Mouse (Mus musculus): ENCODE results near the gene Lhx4.
A peak's percentile ranks its signal among the peaks of the same experiment; 100 is the strongest.

The Lhx4 gene

GRCm38 (mm10) chr1:155751484-155752255 is at the start of gene Lhx4:
Lhx4 (minus strand) TSS chr1:155751684.
- DNase-seq (ENCODE audit: low spot score in 2 of 2), result no peak

GRCm38 (mm10) chr1:155798000-155798399 is 46.5 kb upstream of the Lhx4 start:
- DNase-seq (ENCODE audit: low spot score in 2 of 2), result no peak

- DNase-seq (ENCODE audit: low spot score in 2 of 2), result no peak
Measured at GRCm38 (mm10) chr1:155797425-155797824, 45.9 kb upstream of the Lhx4 start.

GRCm38 (mm10) chr1:155796757-155797405 is 45.4 kb upstream of the Lhx4 start:
- DNase-seq (ENCODE audit: low spot score in 2 of 2), result no peak

GRCm38 (mm10) chr1:155795791-155796233 is 44.3 kb upstream of the Lhx4 start:
- no peak for DNase-seq (ENCODE audit: low spot score in 2 of 2)

- DNase-seq (ENCODE audit: low spot score in 2 of 2), result no peak
Measured at GRCm38 (mm10) chr1:155794855-155795254, 43.4 kb upstream of the Lhx4 start.

GRCm38 (mm10) chr1:155791919-155792318 is 40.4 kb upstream of the Lhx4 start:
- DNase-seq (ENCODE audit: low spot score in 2 of 2), result no peak

GRCm38 (mm10) chr1:155790111-155790974 is 38.9 kb upstream of the Lhx4 start:
- DNase-seq (ENCODE audit: low spot score in 2 of 2), result no peak

- no peak for DNase-seq (ENCODE audit: low spot score in 2 of 2)
Measured at GRCm38 (mm10) chr1:155785886-155786285, 34.4 kb upstream of the Lhx4 start.

GRCm38 (mm10) chr1:155784343-155785205 is 33.1 kb upstream of the Lhx4 start:
- DNase-seq (ENCODE audit: low spot score in 2 of 2), result peak; percentile 21 to 59

GRCm38 (mm10) chr1:155782382-155782781 is 30.9 kb upstream of the Lhx4 start:
- peak in 1 of 2 experiments; percentile 37 for DNase-seq (ENCODE audit: low spot score in 2 of 2)

- DNase-seq (ENCODE audit: low spot score in 2 of 2), result no peak
Measured at GRCm38 (mm10) chr1:155777641-155778625, 26.4 kb upstream of the Lhx4 start.

GRCm38 (mm10) chr1:155759167-155759566 is 7.7 kb upstream of the Lhx4 start:
- no peak for DNase-seq (ENCODE audit: low spot score in 2 of 2)

- DNase-seq (ENCODE audit: low spot score in 2 of 2), result no peak
Measured at GRCm38 (mm10) chr1:155758711-155759110, 7.2 kb upstream of the Lhx4 start.

- no peak for DNase-seq (ENCODE audit: low spot score in 2 of 2)
Measured at GRCm38 (mm10) chr1:155757621-155758020, 6.1 kb upstream of the Lhx4 start.

- DNase-seq (ENCODE audit: low spot score in 2 of 2), result no peak
Measured at GRCm38 (mm10) chr1:155753411-155753810, 1.9 kb upstream of the Lhx4 start.

GRCm38 (mm10) chr1:155750517-155751178 is 836 bp downstream of the Lhx4 start:
- no peak for DNase-seq (ENCODE audit: low spot score in 2 of 2)

GRCm38 (mm10) chr1:155747911-155748310 is 3.6 kb downstream of the Lhx4 start:
- DNase-seq (ENCODE audit: low spot score in 2 of 2), result no peak

GRCm38 (mm10) chr1:155747011-155747410 is 4.5 kb downstream of the Lhx4 start:
- DNase-seq (ENCODE audit: low spot score in 2 of 2), result no peak
